Mouse (Mus musculus) MEL-GATA-1-ER (cell line): ENCODE measurements at regions not wholly inside any gene's neighbourhood (a gene's known extent, or its start where the extent isn't known, plus 50 kb on each side); places are given as distances from the start of the nearest gene placed in this dataset.
"Not testable (repeated sequence)": the region's sequence is repeated elsewhere in the genome, so short reads cannot be mapped to it uniquely, and the experiment has no call there.

Experiments
- DNase-seq: peaks from one replicate; pipeline ENCODE4 v3.0.0-alpha.2; 2012; ENCODE audit warnings: low read depth; ENCODE audit errors: extremely low read depth

DNA sequence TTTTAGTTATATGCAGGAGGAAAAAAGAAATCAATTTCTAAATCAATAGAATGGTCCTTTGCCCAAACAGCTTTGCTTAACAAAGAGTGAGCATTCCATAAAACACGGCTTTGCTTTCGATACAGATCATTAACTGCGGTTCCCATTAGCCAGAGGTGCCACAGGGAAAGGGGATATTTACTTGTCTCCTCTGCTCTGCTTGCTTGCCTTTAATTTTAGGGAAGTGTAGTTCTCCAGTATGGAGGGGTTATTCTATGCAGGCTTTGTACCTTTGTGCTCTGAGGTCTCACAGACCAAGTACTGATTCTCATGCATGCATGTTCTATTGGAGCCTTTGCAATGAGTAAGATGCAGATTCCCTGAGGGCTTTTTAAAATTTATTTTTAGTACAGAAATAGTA is 520.2 kb upstream of the Stxbp6 start:
- DNase-seq: no peak

DNA sequence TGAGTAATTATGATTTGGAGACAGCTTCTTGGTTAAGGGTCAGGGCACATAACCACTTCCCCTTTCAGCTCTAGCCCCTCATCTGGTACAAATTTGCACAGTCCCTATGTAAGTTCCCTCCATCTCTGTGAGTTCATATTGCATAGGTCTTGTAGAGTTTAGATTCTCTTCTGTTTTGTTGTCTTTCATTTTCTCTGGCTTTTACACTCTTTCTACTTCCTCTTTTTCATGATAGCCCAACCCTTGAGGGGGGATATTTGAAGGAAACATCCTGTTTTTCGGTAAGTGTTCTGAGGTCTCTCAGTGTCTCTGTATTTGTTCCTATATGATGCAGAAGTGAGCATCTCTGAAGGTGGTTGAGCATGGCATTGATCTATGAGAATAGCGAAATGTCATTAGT is 515.7 kb upstream of the Stxbp6 start:
- peak; percentile 27 for DNase-seq

DNA sequence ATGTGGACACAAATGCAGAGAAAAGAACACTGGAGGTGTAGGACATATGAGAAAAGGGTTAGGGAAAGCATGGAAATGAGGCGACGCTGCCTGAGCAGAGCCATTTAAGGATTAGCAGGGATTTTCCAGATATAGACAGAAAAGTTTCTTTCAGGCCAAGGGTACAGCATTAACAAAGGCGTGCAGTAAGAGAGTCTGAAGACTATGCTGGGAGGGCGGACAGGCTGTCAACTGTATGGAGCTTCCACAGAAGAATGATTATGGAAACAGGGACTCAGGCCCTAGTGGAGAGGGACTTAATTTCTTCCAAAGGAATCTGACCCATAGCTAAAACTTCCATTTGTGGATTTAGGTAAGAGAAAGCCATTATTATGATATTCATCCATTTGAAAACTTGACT is 511.3 kb upstream of the Stxbp6 start:
- no peak for DNase-seq

DNA sequence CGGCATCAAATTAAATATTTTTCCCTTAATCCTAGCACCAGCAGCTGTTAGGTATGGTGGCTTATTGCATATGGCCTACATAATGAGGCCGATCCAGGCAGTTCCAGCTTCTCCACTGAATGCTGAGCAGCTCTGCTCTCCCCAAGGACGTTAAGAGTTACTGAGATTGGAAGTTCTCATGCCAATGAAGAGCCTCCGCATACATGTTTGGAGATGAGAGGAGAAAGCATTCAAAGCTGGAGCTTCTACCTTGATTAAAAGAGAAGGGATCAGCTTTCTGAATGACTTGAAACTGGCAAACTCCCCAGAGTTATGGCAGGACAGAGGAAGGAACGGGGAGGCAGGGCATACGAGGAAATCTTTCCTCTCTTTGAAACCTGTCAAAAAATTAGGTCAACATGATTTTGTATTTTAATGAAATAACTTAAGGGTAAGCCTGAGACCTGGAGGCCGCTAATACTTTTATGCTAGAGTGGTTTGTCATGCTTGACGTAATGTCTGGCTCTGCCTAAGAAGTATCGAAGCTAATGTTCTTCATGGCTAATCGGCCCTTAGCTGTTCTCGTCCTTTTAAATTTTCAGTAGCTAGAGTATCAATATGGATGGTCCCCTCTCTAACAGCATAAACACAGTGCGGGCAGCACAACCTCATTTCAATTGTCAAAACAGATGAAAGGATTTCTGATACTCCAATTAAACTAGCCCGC is 489.0 kb upstream of the Stxbp6 start:
- no peak for DNase-seq

GRCm38 (mm10) chr12:45562637-45563220 is 488.2 kb upstream of the Stxbp6 start:
- DNase-seq: no peak

DNA sequence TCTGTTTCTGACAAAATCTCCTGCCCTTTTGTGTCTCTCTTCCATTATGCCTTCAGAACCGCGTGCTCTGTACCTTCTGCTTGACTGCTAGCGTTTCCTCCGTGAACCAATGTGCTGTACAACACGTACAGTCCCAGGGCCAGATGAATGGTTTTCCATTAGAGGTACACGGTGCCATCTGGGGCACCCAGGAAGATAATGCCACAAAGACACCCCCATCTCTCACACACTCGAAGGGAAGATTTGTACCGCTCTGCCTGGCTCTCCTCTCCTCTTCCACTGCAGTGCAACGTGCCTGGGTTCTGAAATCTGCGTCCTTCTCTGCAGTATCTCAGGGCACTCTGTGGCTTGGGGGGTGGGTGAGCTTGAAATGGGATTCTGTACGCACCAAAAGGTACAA is 487.4 kb upstream of the Stxbp6 start:
- DNase-seq: no peak

GRCm38 (mm10) chr12:45561362-45561761 is 486.9 kb upstream of the Stxbp6 start:
- DNase-seq: no peak

DNA sequence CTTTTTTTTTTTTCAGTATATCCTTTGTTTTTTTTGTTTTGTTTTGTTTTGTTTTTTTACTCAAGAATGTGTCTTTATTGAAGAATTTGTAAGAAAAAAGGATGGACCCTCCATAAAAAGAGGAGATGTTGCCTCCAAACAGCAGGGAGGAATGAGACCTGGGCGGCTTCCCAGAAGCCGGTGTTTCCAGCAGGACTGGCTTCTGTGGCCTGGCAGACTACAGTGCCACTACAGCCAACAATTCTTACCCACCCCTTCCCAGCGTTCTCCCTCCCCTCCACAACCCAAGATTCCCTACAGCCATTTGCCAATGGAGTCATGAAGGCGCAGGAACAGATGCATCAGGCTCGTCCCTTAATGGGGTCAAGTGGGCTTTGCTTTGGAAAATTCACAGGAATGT is 475.4 kb upstream of the Stxbp6 start:
- not testable (repeated sequence) for DNase-seq

DNA sequence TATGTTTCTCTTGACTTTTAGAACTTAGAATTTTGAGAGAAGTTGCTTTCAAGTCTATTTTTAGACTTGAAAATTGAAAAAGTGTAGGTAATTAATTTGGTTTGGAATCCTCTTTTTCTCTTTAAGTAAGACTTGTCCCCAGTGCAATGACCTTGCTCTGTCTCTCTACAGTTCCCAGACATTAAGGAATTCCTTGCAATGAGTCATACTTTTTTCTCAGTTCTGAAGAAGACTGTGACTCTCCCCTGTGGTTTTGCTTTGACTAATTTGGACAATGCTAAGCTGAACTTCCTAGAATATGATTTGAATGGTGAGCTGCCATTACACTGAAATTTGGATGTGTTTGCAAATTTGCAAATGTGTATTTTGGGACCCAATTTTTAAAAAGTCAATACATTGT is 445.0 kb upstream of the Stxbp6 start:
- DNase-seq: no peak

GRCm38 (mm10) chr12:45514459-45514858 is 439.9 kb upstream of the Stxbp6 start:
- DNase-seq: no peak

DNA sequence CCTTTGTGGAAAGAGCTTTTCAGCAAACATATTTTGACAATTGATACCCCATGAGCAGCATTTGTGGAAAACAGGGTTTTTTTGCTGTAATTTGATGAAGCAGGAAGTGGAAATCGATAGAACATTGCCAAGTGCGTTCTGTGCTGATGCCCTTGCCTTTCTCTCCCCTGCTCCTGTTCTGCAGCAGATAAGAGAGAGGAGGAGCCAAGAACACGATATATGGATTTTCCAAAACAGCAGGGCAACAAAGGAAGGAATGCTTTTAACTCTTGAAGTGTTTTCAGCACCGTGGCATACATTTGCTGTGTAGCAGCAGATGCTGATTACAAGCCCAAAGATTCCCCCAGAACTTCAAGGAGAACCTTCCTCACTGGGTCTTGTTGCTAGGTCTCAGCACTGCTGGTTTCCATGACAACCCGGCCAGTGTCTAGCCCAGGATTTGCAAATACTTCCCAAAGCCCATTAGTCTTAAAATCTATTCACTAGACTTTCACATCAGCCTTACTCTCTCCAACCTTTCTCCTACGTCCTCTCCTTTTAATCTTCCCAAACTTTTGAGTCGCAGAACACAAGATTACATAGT is 433.0 kb upstream of the Stxbp6 start:
- no peak for DNase-seq

GRCm38 (mm10) chr12:45499834-45500233 is 425.3 kb upstream of the Stxbp6 start:
- no peak for DNase-seq

GRCm38 (mm10) chr12:45498230-45498629 is 423.7 kb upstream of the Stxbp6 start:
- DNase-seq: no peak

GRCm38 (mm10) chr12:45489029-45489428 is 414.5 kb upstream of the Stxbp6 start:
- DNase-seq: no peak

DNA sequence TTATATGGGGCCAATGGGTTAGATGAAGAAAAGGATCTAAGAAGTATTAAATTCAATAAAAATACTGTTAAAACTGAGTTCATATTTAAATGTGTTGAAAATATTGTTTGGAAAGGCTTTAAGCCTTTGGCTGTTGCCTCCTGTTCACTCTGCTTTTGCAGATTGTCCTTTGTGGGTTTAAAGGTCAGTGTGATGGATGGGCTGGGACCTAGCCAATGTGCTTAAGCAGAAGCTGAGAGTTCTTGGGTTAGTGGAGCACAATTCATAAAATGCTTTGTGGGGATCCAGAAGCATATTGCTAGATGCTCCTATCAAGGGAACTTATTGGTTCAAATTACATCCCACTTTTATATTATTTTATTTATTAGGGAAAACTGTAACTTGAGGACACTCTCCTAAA is 402.4 kb upstream of the Stxbp6 start:
- DNase-seq: no peak

DNA sequence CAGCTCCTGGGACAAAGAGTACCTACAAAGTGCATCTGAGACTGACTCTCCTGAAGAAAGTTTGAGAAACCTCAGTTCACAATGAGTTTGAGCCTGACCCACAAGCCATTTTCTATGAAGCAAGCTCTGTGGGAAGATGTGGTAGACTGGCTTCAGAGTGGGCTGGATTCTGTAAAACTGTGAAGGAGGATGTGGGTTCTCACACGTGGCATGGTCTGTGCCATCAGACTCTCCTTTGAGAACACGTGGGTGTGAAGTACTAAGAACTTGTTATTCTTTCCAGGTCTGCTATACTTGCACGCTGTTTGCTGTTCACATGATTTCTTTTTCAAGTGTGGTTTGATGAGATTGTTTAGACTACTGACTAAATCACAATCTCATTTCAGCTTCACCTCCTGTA is 393.6 kb upstream of the Stxbp6 start:
- no peak for DNase-seq

GRCm38 (mm10) chr12:45467058-45467457 is 392.5 kb upstream of the Stxbp6 start:
- DNase-seq: no peak

DNA sequence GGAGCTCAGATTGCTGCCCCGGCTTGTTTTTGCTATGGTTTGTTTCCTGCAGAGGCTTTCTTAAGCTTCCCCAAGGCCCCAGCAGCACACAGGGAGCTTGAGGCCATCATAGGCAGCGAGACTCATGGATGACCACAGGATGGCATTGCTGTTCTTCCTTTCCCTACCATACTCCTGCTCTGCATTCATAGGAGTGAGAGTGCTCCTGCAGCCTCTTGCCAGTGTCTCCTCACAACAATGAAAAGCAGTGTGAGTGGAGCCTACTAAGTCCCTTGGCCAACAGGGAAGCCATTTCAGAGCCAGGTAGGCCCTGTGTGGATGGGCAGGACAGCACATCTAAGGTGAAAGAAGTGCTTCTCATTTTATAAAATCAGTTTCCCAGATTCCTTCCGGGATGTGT is 391.6 kb upstream of the Stxbp6 start:
- no peak for DNase-seq

GRCm38 (mm10) chr12:45464952-45465351 is 390.4 kb upstream of the Stxbp6 start:
- DNase-seq: no peak

DNA sequence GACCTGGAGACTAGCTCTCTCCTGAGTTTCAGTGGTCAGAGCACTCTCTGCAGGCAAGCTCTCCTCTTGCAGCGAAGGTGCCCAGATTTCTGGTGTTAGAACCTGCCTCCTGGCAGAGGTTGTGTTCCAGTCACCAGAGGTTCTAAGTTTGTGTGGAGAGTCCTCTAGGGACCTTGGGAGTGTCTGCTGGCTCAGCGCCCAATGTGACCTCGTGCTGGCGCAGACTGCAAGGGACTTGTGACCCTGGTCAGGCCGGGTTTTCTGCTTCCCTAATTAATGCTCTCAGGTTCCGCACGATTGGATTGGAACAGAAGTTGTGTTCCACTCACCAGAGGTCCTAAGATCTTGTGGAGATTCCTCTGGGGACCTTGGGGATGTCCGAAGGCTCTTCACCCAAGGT is 384.2 kb upstream of the Stxbp6 start:
- not testable (repeated sequence) for DNase-seq

- DNase-seq: peak; percentile 36
These were observed 369.1 kb upstream of the Stxbp6 start for GRCm38 (mm10) chr12:45443512-45444190.

GRCm38 (mm10) chr12:45442474-45442873 is 368.0 kb upstream of the Stxbp6 start:
- DNase-seq: no peak
